Mouse (Mus musculus) kidney, postnatal 14 days (tissue): ENCODE measurements at regions not wholly inside any gene's neighbourhood (a gene's known extent, or its start where the extent isn't known, plus 50 kb on each side); places are given as distances from the start of the nearest gene placed in this dataset.

Experiments
- DNase-seq: peaks from one replicate; pipeline ENCODE4 v3.0.0; 2022; ENCODE audit warnings: mixed read lengths

- DNase-seq, result no peak
These were observed 88.2 kb downstream of the Zmat3 start for GRCm38 (mm10) chr3:32277572-32277971.

GRCm38 (mm10) chr3:32265619-32266222, 100.1 kb downstream of the Zmat3 start:
- DNase-seq, result peak; percentile 26
